Mouse (Mus musculus) ES-E14 (cell line): Measurements from ENCODE around the gene Polr3a. TPM values are rescaled to one million over a fixed set of nuclear protein-coding genes. Genes with fewer than 3 reads are reported as not detected.

Experiments
- DNase-seq: peaks from one replicate; pipeline ENCODE4 v3.0.0-alpha.2; 2013; ENCODE audit warnings: low read depth, low spot score
- H3K27ac ChIP-seq: 2 replicates; pipeline ENCODE4 v1.5.1; 2012; ENCODE audit warnings: low read depth, mild to moderate bottlenecking, low read length, moderate library complexity, mixed read lengths; ENCODE audit not compliant: poor library complexity, insufficient read depth, severe bottlenecking
- H3K36me3 ChIP-seq: 2 replicates; pipeline ENCODE4 v1.6.1; 2012; ENCODE audit warnings: mild to moderate bottlenecking, low read length, moderate library complexity, mixed read lengths; ENCODE audit not compliant: control insufficient read depth, poor library complexity, insufficient read depth, severe bottlenecking
- H3K4me1 ChIP-seq, 2 experiments: fragments of 150-350 bp in 1 of 2; sonication (generic) in 1 of 2; 2 replicates each; pipeline ENCODE4 v1.6.1; 2012; ENCODE audit warnings: low read length in 2 of 2, mild to moderate bottlenecking in 1 of 2, mixed read lengths in 1 of 2; ENCODE audit not compliant: control insufficient read depth in 2 of 2, insufficient read depth in 2 of 2, poor library complexity in 1 of 2
- H3K4me3 ChIP-seq, 2 experiments: fragments of 150-350 bp in 1 of 2; sonication (generic) in 1 of 2; 2 replicates each; pipeline ENCODE4 v1.5.1; 2012; ENCODE audit warnings: low read length in 2 of 2, low read depth in 1 of 2, mild to moderate bottlenecking in 1 of 2, mixed read lengths in 1 of 2; ENCODE audit not compliant: insufficient read depth in 1 of 2, poor library complexity in 1 of 2, severe bottlenecking in 1 of 2
- H3K9ac ChIP-seq: 2 replicates; pipeline ENCODE4 v1.6.1; 2012; ENCODE audit warnings: low read depth, mild to moderate bottlenecking, low read length, mixed read lengths; ENCODE audit not compliant: poor library complexity, insufficient read depth, severe bottlenecking
- H3K9me3 ChIP-seq: fragments of 150-350 bp; sonication (generic); 2 replicates; pipeline ENCODE4 v1.6.1; 2012; ENCODE audit warnings: low read depth, mild to moderate bottlenecking, low read length; ENCODE audit not compliant: control insufficient read depth, insufficient read depth
- CHD2 ChIP-seq: IDR thresholded peaks from 2 replicates; pipeline ENCODE4 v1.6.1; 2014; ENCODE audit warnings: mild to moderate bottlenecking, low read depth, low read length, inconsistent platforms
- HCFC1 ChIP-seq: IDR thresholded peaks from 2 replicates; pipeline ENCODE4 v1.6.1; 2012; ENCODE audit warnings: low read length, inconsistent platforms, borderline replicate concordance; ENCODE audit not compliant: insufficient read depth
- MAFK ChIP-seq: IDR thresholded peaks from 2 replicates; pipeline ENCODE4 v1.6.1; 2014; ENCODE audit warnings: mild to moderate bottlenecking, low read depth, low read length, inconsistent platforms; ENCODE audit not compliant: insufficient read depth
- ZC3H11A ChIP-seq: IDR thresholded peaks from 2 replicates; pipeline ENCODE4 v1.6.1; 2012; ENCODE audit warnings: low read depth, mild to moderate bottlenecking, inconsistent platforms, low read length, borderline replicate concordance
- ZNF384 ChIP-seq: IDR thresholded peaks from 2 replicates; pipeline ENCODE4 v1.6.1; 2012; ENCODE audit warnings: low read depth, low read length, inconsistent platforms
- in situ Hi-C, 2 experiments: fragments of 600-800 bp; cut with MboI; formaldehyde crosslinking; loops; one replicate each; pipeline ENCODE4 v1.15.1; 2025; ENCODE audit warnings: low sequenced_read_pairs in 2 of 2, inconsistent platforms in 1 of 2; ENCODE audit not compliant: unreplicated experiment in 2 of 2
- total RNA-seq: library from RNA; depleted of rRNA; stranded (reverse); fragments of 300-350 nt; gene quantifications from 2 replicates; pipeline ENCODE4 v1.2.3, GENCODE M21; 2012

Polr3a gene
- total RNA-seq, 1 experiment = 55.7 TPM

DNA sequence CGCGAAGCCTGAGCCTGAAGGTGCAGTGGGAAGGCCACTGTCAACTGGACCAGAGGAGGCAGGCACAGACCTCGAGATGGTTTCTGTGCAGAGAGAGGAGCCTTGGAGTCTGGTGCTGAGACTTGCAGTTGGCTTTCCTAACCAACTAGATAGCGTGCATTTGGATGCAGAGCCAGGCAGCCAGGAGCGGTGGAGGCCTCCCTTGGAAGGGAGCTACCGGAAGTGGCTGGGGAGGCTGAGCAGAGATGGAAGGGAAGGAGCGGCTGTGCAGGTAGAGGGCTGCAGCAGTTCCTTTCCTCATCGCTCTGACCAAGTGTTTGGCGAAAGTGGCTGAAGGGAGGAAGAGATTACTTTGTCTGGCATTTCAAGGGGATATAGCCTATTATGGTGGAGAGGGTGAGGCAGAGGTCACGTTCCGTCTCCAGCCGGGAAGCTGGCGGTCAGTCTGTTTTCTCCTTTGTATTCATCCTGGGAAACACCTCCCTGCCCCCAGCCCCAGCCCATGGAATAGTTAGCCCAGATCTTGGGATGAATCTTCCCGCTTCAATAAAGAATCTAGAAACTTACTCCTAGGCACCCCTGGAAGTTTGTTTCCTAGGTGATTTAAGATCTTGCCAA, 20.7 kb upstream of the Polr3a start:
- no peak overlapping the region; the same call in 1 of the 2 replicates for H3K9ac ChIP-seq

DNA sequence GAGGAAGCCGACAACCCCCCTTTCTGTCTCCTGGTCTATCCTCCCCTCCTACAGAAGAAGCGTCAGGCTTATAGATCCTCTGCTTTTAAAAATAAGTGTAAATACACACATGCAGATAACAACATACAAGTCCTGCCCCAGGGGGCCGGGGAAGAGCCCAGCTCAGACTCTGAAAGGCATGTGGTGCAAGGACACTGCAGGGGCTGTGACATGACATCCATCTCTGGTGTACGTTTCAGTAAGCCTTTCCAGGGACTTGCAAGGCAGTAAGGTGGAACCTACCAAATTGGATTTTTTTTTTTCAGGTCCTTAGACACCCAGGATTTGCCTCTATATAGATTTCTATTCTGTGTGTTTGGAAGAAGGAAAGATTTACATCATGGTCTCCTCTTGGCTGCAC, 14.4 kb upstream of the Polr3a start:
- H3K27ac ChIP-seq = no peak overlapping the region
- H3K4me3 ChIP-seq = no peak overlapping the region
- H3K36me3 ChIP-seq = peaks cover 28% of the 10 kb centered on the region
- no peaks in the 10 kb centered on the region for H3K9me3 ChIP-seq
- H3K9ac ChIP-seq = no peak overlapping the region
- in situ Hi-C loops = loop anchor here in 1 of 2 experiments (25.0 kb wide), 2 partner anchors 436 to 1061 kb away; no protein-coding TSS in a partner anchor
- TF ChIP-seq ZNF384 (no peak), CHD2 (no peak), MAFK (no peak), ZC3H11A (no peak), HCFC1 (no peak)
- peaks cover 0 to 3% of the 10 kb centered on the region in 2 experiments; a peak in 2 of 4 replicates for H3K4me1 ChIP-seq
- DNase-seq = no peak

More for the DNA sequence above, 20.7 kb upstream of the Polr3a start:
- Histone ChIP-seq H3K27ac (no peak overlapping the region), H3K9me3 (no peaks in the 10 kb centered on the region), H3K36me3 (no peaks in the 10 kb centered on the region), H3K4me3 (no peak overlapping the region; a peak in 1 of 4 replicates), H3K4me1 (peaks cover 0 to 3% of the 10 kb centered on the region in 2 experiments; a peak in 1 of 4 replicates)
- no peak for TF ChIP-seq ZNF384
- TF ChIP-seq ZC3H11A = no peak
- TF ChIP-seq CHD2 = no peak
- TF ChIP-seq MAFK = no peak
- no peak for TF ChIP-seq HCFC1
- DNase-seq = no peak
- in situ Hi-C loops = loop anchor here in 1 of 2 experiments (25.0 kb wide), 2 partner anchors 430 to 1055 kb away; no protein-coding TSS in a partner anchor

GRCm38 (mm10) chr14:24500845-24501186, 14.0 kb upstream of the Polr3a start:
- peaks cover 0 to 3% of the 10 kb centered on the region in 2 experiments; a peak in 2 of 4 replicates for H3K4me1 ChIP-seq
- H3K27ac ChIP-seq = no peak overlapping the region
- peaks cover 33% of the 10 kb centered on the region for H3K36me3 ChIP-seq
- TF ChIP-seq CHD2 (no peak), MAFK (no peak), ZNF384 (no peak), HCFC1 (no peak), ZC3H11A (no peak)
- no peaks in the 10 kb centered on the region for H3K9me3 ChIP-seq
- peak overlapping the region; percentile 29; the same call in 1 of the 2 replicates for H3K9ac ChIP-seq
- in situ Hi-C loops = loop anchor here in 1 of 2 experiments (25.0 kb wide), 2 partner anchors 436 to 1061 kb away; no protein-coding TSS in a partner anchor
- H3K4me3 ChIP-seq = no peak overlapping the region
- DNase-seq = no peak

GRCm38 (mm10) chr14:24500091-24500844, 13.4 kb upstream of the Polr3a start:
- H3K27ac ChIP-seq = no peak overlapping the region; the same call in 1 of the 2 replicates
- TF ChIP-seq HCFC1 = peak; percentile 33; the same call in 1 of the 2 replicates
- TF ChIP-seq CHD2 = peak; percentile 54; the same call in 1 of the 2 replicates
- TF ChIP-seq MAFK = no peak
- no peak overlapping the region for H3K4me3 ChIP-seq
- H3K36me3 ChIP-seq = peaks cover 36% of the 10 kb centered on the region
- peaks cover 0 to 3% of the 10 kb centered on the region in 2 experiments; a peak in 2 of 4 replicates for H3K4me1 ChIP-seq
- in situ Hi-C loops = loop anchor here in 1 of 2 experiments (25.0 kb wide), 2 partner anchors 437 to 1062 kb away; no protein-coding TSS in a partner anchor
- no peaks in the 10 kb centered on the region for H3K9me3 ChIP-seq
- H3K9ac ChIP-seq = peak overlapping the region; percentile 29; the same call in 1 of the 2 replicates
- DNase-seq = peak; percentile 85
